Mouse (Mus musculus): ENCODE measurements around the gene Son. TPM values are rescaled to one million over a fixed set of nuclear protein-coding genes. Genes with fewer than 3 reads are reported as not detected.

The Son gene
- polyA plus RNA-seq (2015; fragmentation: Nextera tagmentation; extraction: Ambion mirVana), result 113 and 118 TPM in 2 replicates

GRCm38 (mm10) chr16:91647461-91648219, at the start of gene Son:
Gene Son, plus strand, starts transcription at chr16:91647506.
- Histone ChIP-seq H3K4me2 (ENCODE audit: low read depth, low read length) (peak within 1 kb of the TSS; percentile 98), H3K27me3 (ENCODE audit: control insufficient read depth, insufficient read depth, low read depth, low read length) (no peaks in the 10 kb centered on the region), H3K9ac (ENCODE audit: low read length) (peak within 1 kb of the TSS; percentile 93), H3K4me1 (replicated peaks; ENCODE audit: control insufficient read depth, insufficient read depth, low read length) (peaks cover 6% of the 10 kb centered on the region), H3K27ac (ENCODE audit: low read length) (peak within 1 kb of the TSS; percentile 100), H3K9me3 (ENCODE audit: control insufficient read depth, low read length) (no peaks in the 10 kb centered on the region), H3K36me3 (ENCODE audit: control insufficient read depth, insufficient read depth, low read length) (peaks cover 8% of the 10 kb centered on the region), H3K4me3 (ENCODE audit: low read length) (peak within 1 kb of the TSS; percentile 92)
- ATAC-seq (ENCODE audit: low read depth), result peak; percentile 96
- WGBS, result under 1% methylated on average over 68 of the region's 70 CpGs

GRCm38 (mm10) chr16:91597672-91598010, 49.7 kb upstream of the Son start, which contains the start of gene Tmem50b:
Gene Tmem50b, minus strand, starts transcription at chr16:91597800.
- Histone ChIP-seq H3K4me3 (ENCODE audit: low read length) (peak within 1 kb of the TSS; percentile 88), H3K9me3 (ENCODE audit: control insufficient read depth, low read length) (no peaks in the 10 kb centered on the region), H3K27me3 (ENCODE audit: control insufficient read depth, insufficient read depth, low read depth, low read length) (peaks cover 2% of the 10 kb centered on the region; the same call in 1 of the 2 replicates), H3K36me3 (ENCODE audit: control insufficient read depth, insufficient read depth, low read length) (no peaks in the 10 kb centered on the region), H3K27ac (ENCODE audit: low read length) (peak within 1 kb of the TSS; percentile 61), H3K4me2 (ENCODE audit: low read depth, low read length) (peak within 1 kb of the TSS; percentile 96), H3K4me1 (replicated peaks; ENCODE audit: control insufficient read depth, insufficient read depth, low read length) (peaks cover 8% of the 10 kb centered on the region), H3K9ac (ENCODE audit: low read length) (peak within 1 kb of the TSS; percentile 83)
- peak; percentile 99 for ATAC-seq (ENCODE audit: low read depth)
- under 1% methylated on average over 33 of the region's 34 CpGs for WGBS

DNA sequence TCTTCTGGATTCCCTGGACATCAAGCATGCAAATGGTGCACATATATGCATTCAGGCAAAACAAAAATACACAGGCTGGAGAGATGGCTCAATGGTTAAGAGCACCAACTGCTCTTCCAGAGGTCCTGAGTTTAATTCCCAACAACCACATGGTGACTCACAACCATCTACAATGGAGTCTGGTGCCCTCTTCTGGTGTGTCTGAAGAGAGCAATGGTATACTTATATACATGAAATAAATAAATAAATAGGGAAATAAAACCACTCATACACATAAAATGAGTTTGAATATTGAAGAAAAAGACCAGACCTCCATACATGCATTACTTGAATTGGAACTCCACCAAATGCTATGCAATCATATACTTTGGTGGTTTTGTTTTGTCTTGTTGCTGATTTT, 48.1 kb upstream of the Son start:
- no peak overlapping the region for H3K4me3 ChIP-seq (ENCODE audit: low read length)
- no peak overlapping the region for H3K4me2 ChIP-seq (ENCODE audit: low read depth, low read length)
- H3K27ac ChIP-seq (ENCODE audit: low read length), result no peak overlapping the region
- no peak overlapping the region for H3K9ac ChIP-seq (ENCODE audit: low read length)
- H3K36me3 ChIP-seq (ENCODE audit: control insufficient read depth, insufficient read depth, low read length), result no peaks in the 10 kb centered on the region
- no peak for ATAC-seq (ENCODE audit: low read depth)
- peaks cover 2% of the 10 kb centered on the region; the same call in 1 of the 2 replicates for H3K27me3 ChIP-seq (ENCODE audit: control insufficient read depth, insufficient read depth, low read depth, low read length)
- peaks cover 8% of the 10 kb centered on the region for H3K4me1 ChIP-seq (replicated peaks; ENCODE audit: control insufficient read depth, insufficient read depth, low read length)
- no peaks in the 10 kb centered on the region for H3K9me3 ChIP-seq (ENCODE audit: control insufficient read depth, low read length)

DNA sequence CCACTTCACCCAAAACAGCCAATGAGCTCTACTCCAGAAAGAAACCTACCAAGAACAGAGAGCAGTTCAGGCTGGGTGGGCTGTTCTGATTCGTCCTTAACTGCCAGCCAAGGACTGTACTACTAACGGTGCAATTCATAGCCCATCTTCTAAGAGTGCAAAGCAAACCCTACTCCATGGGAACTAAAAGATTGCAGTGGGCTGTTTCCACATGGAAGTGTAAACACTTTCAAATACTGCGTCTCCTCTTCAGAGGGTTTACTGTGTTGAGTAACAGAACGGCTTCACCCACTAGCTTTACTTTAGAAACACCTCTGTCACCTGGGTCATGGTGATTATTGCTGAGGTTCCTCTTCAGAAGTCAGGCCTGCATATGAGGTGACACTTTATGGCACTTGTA, 46.2 kb upstream of the Son start:
- no peak for ATAC-seq (ENCODE audit: low read depth)
- no peak overlapping the region for H3K4me2 ChIP-seq (ENCODE audit: low read depth, low read length)
- no peak overlapping the region for H3K27ac ChIP-seq (ENCODE audit: low read length)
- H3K9me3 ChIP-seq (ENCODE audit: control insufficient read depth, low read length), result no peaks in the 10 kb centered on the region
- peaks cover 2% of the 10 kb centered on the region; the same call in 1 of the 2 replicates for H3K27me3 ChIP-seq (ENCODE audit: control insufficient read depth, insufficient read depth, low read depth, low read length)
- WGBS, result 33% methylated on average over 4 of the region's 4 CpGs
- H3K36me3 ChIP-seq (ENCODE audit: control insufficient read depth, insufficient read depth, low read length), result no peaks in the 10 kb centered on the region
- H3K4me3 ChIP-seq (ENCODE audit: low read length), result no peak overlapping the region
- H3K4me1 ChIP-seq (replicated peaks; ENCODE audit: control insufficient read depth, insufficient read depth, low read length), result peaks cover 8% of the 10 kb centered on the region
- H3K9ac ChIP-seq (ENCODE audit: low read length), result no peak overlapping the region

GRCm38 (mm10) chr16:91601693-91602092, 45.6 kb upstream of the Son start:
- Histone ChIP-seq H3K9me3 (ENCODE audit: control insufficient read depth, low read length) (no peaks in the 10 kb centered on the region), H3K4me3 (ENCODE audit: low read length) (no peak overlapping the region), H3K27me3 (ENCODE audit: control insufficient read depth, insufficient read depth, low read depth, low read length) (peaks cover 2% of the 10 kb centered on the region; the same call in 1 of the 2 replicates), H3K4me1 (replicated peaks; ENCODE audit: control insufficient read depth, insufficient read depth, low read length) (peaks cover 3% of the 10 kb centered on the region), H3K27ac (ENCODE audit: low read length) (no peak overlapping the region), H3K9ac (ENCODE audit: low read length) (no peak overlapping the region), H3K36me3 (ENCODE audit: control insufficient read depth, insufficient read depth, low read length) (no peaks in the 10 kb centered on the region), H3K4me2 (ENCODE audit: low read depth, low read length) (no peak overlapping the region)
- no peak for ATAC-seq (ENCODE audit: low read depth)
- WGBS, result 56% methylated on average over 9 of the region's 9 CpGs

DNA sequence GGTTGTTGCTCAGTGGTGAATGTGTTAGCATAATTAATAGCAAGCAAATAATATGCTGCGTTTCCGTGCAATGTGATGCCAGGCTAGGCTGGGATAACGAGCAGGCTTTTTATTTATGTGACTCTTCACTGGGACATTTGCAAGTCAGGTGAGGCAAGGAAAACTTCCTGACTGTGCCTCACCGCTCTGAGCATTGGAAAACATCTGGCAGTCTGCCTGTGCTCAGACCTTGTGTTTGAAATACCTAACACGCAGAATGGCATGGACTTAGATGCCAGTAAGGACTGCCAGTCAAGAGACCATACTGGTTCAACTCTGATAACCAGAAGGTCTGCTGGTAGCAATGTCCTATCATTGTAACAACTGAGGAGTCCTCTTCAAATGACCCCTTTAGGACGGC, 42.1 kb upstream of the Son start:
- WGBS, result 76% methylated on average over 6 of the region's 6 CpGs
- Histone ChIP-seq H3K4me2 (ENCODE audit: low read depth, low read length) (no peak overlapping the region), H3K27me3 (ENCODE audit: control insufficient read depth, insufficient read depth, low read depth, low read length) (no peaks in the 10 kb centered on the region), H3K4me1 (replicated peaks; ENCODE audit: control insufficient read depth, insufficient read depth, low read length) (no peaks in the 10 kb centered on the region), H3K4me3 (ENCODE audit: low read length) (no peak overlapping the region), H3K27ac (ENCODE audit: low read length) (no peak overlapping the region), H3K9ac (ENCODE audit: low read length) (no peak overlapping the region), H3K36me3 (ENCODE audit: control insufficient read depth, insufficient read depth, low read length) (no peaks in the 10 kb centered on the region), H3K9me3 (ENCODE audit: control insufficient read depth, low read length) (no peaks in the 10 kb centered on the region)
- no peak for ATAC-seq (ENCODE audit: low read depth)

- H3K27ac ChIP-seq (ENCODE audit: low read length), result no peak overlapping the region
- H3K36me3 ChIP-seq (ENCODE audit: control insufficient read depth, insufficient read depth, low read length), result no peaks in the 10 kb centered on the region
- ATAC-seq (ENCODE audit: low read depth), result no peak
- no peak overlapping the region for H3K4me2 ChIP-seq (ENCODE audit: low read depth, low read length)
- H3K9me3 ChIP-seq (ENCODE audit: control insufficient read depth, low read length), result no peaks in the 10 kb centered on the region
- H3K4me3 ChIP-seq (ENCODE audit: low read length), result no peak overlapping the region
- H3K9ac ChIP-seq (ENCODE audit: low read length), result no peak overlapping the region
- no peaks in the 10 kb centered on the region for H3K4me1 ChIP-seq (replicated peaks; ENCODE audit: control insufficient read depth, insufficient read depth, low read length)
- H3K27me3 ChIP-seq (ENCODE audit: control insufficient read depth, insufficient read depth, low read depth, low read length), result no peaks in the 10 kb centered on the region
- 81% methylated on average over 8 of the region's 8 CpGs for WGBS
Observed at GRCm38 (mm10) chr16:91606958-91607357, 40.3 kb upstream of the Son start.

DNA sequence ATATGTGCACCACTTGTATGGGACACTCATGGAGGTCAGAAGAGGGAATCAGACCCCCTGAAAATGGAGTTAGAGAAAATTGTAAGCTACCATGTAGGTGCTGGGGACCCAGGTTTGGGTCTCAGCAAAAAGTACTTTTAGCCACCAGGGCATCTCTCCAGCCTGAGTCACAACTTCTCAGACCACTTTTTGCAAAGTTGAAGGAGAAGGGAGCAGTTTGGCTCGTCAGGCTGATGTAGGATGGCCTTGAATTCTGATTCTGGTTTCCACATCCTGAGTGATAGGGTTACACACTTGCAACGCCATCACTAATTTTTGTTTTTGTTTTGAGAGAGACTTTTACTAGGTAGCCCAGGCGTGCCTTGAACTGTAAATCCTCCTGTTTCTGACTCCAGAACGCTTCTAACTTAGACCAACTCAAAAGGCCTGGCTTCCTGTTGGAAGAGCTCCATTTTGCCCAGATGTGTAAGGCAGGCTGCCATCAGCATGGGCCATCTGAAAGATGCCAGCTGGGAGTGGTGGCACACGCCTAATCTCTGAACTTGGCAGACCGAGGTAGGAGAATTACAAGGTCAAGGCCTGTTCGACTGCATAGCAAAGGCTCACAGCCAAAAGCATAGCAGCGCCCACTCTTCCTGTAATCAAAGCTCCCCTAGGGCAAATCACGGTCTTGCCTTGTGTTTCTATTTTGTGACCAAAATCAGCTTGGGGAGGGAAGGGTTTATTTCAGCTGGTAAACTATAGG, 37.6 kb upstream of the Son start:
- H3K4me1 ChIP-seq (replicated peaks; ENCODE audit: control insufficient read depth, insufficient read depth, low read length), result no peaks in the 10 kb centered on the region
- H3K4me2 ChIP-seq (ENCODE audit: low read depth, low read length), result no peak overlapping the region
- H3K36me3 ChIP-seq (ENCODE audit: control insufficient read depth, insufficient read depth, low read length), result no peaks in the 10 kb centered on the region
- no peaks in the 10 kb centered on the region for H3K27me3 ChIP-seq (ENCODE audit: control insufficient read depth, insufficient read depth, low read depth, low read length)
- WGBS, result 53% methylated on average over 9 of the region's 9 CpGs
- H3K27ac ChIP-seq (ENCODE audit: low read length), result no peak overlapping the region
- no peaks in the 10 kb centered on the region for H3K9me3 ChIP-seq (ENCODE audit: control insufficient read depth, low read length)
- H3K9ac ChIP-seq (ENCODE audit: low read length), result no peak overlapping the region
- 0 out of 2 replicates have a peak, but pooled peaks have one; percentile 36 for ATAC-seq (ENCODE audit: low read depth)
- no peak overlapping the region for H3K4me3 ChIP-seq (ENCODE audit: low read length)

GRCm38 (mm10) chr16:91611248-91611647, 36.1 kb upstream of the Son start:
- no peaks in the 10 kb centered on the region for H3K27me3 ChIP-seq (ENCODE audit: control insufficient read depth, insufficient read depth, low read depth, low read length)
- WGBS, result 63% methylated on average over 11 of the region's 11 CpGs
- ATAC-seq (ENCODE audit: low read depth), result no peak
- no peak overlapping the region for H3K27ac ChIP-seq (ENCODE audit: low read length)
- H3K36me3 ChIP-seq (ENCODE audit: control insufficient read depth, insufficient read depth, low read length), result no peaks in the 10 kb centered on the region
- H3K9me3 ChIP-seq (ENCODE audit: control insufficient read depth, low read length), result no peaks in the 10 kb centered on the region
- no peak overlapping the region for H3K9ac ChIP-seq (ENCODE audit: low read length)
- H3K4me1 ChIP-seq (replicated peaks; ENCODE audit: control insufficient read depth, insufficient read depth, low read length), result no peaks in the 10 kb centered on the region
- no peak overlapping the region for H3K4me3 ChIP-seq (ENCODE audit: low read length)
- no peak overlapping the region for H3K4me2 ChIP-seq (ENCODE audit: low read depth, low read length)

All from lung, embryonic 16.5 days (tissue).